Mouse (Mus musculus) kidney, embryonic 15.5 days (tissue): ENCODE measurements around the gene Ick. TPM values are rescaled to one million over a fixed set of nuclear protein-coding genes. Genes with fewer than 3 reads are reported as not detected.

Experiments used
- ATAC-seq: fragments of 200-750 bp; cut with Nextera tagmentation; replicated peaks from 2 replicates; pipeline ENCODE4 v1.8.0; 2017; ENCODE audit warnings: moderate TSS enrichment; ENCODE audit not compliant: low FRiP score
- H3K27ac ChIP-seq: fragments of 300-500 bp; sonication (generic); 2 replicates; pipeline ENCODE4 v1.5.1; 2015; ENCODE audit warnings: mild to moderate bottlenecking, inconsistent platforms
- H3K27me3 ChIP-seq: fragments of 300-500 bp; sonication (generic); 2 replicates; pipeline ENCODE4 v1.6.1; 2015; ENCODE audit warnings: inconsistent platforms
- H3K36me3 ChIP-seq: fragments of 300-500 bp; sonication (generic); 2 replicates; pipeline ENCODE4 v1.6.1; 2015; ENCODE audit warnings: inconsistent platforms
- H3K4me1 ChIP-seq: fragments of 300-500 bp; sonication (generic); 2 replicates; pipeline ENCODE4 v1.6.1; 2015; ENCODE audit warnings: inconsistent platforms
- H3K4me2 ChIP-seq: fragments of 300-500 bp; sonication (generic); 2 replicates; pipeline ENCODE4 v1.6.1; 2015; ENCODE audit warnings: moderate library complexity, mild to moderate bottlenecking, inconsistent platforms
- H3K4me3 ChIP-seq: fragments of 300-500 bp; sonication (generic); replicated peaks from 2 replicates; pipeline ENCODE4 v1.5.1; 2015; ENCODE audit warnings: mild to moderate bottlenecking, inconsistent platforms
- H3K9ac ChIP-seq: fragments of 300-500 bp; sonication (generic); 2 replicates; pipeline ENCODE4 v1.6.1; 2015; ENCODE audit warnings: mild to moderate bottlenecking, inconsistent platforms
- H3K9me3 ChIP-seq: fragments of 300-500 bp; sonication (generic); replicated peaks from 2 replicates; pipeline ENCODE4 v1.6.1; 2016; ENCODE audit warnings: inconsistent platforms
- WGBS: fragments of 180-500 bp; shearing (Covaris S2); methylation state at CpG from one replicate; pipeline ENCODE4 v1.1.7; 2015; ENCODE audit warnings: mixed read lengths; 5-methylcytosine and 5-hydroxymethylcytosine counted together
- polyA plus RNA-seq: library from polyadenylated mRNA; unstranded; fragments of >200 nt; fragmentation: Nextera tagmentation; extraction: Ambion mirVana; gene quantifications from 2 replicates; pipeline ENCODE4 v1.2.1, GENCODE M21; 2015

The Ick gene
- polyA plus RNA-seq, 1 experiment from 2014 or later, result 24.2 TPM

- Histone ChIP-seq H3K4me2 (no peak overlapping the region), H3K4me3 (no peak overlapping the region), H3K9me3 (no peaks in the 10 kb centered on the region), H3K9ac (no peak overlapping the region), H3K4me1 (no peaks in the 10 kb centered on the region), H3K27ac (no peak overlapping the region), H3K36me3 (peaks cover 73% of the 10 kb centered on the region), H3K27me3 (no peaks in the 10 kb centered on the region)
- ATAC-seq, result no peak
- WGBS, result 75% methylated on average over 14 of the region's 14 CpGs
Measured at GRCm38 (mm10) chr9:78085722-78086287, 23.2 kb upstream of the Ick start.

GRCm38 (mm10) chr9:78087751-78088150, 21.2 kb upstream of the Ick start:
- Histone ChIP-seq H3K27me3 (no peaks in the 10 kb centered on the region), H3K36me3 (peaks cover 78% of the 10 kb centered on the region), H3K27ac (no peak overlapping the region), H3K9me3 (no peaks in the 10 kb centered on the region), H3K4me2 (no peak overlapping the region), H3K4me1 (no peaks in the 10 kb centered on the region), H3K4me3 (no peak overlapping the region), H3K9ac (no peak overlapping the region)
- ATAC-seq, result no peak
- WGBS, result 79% methylated on average over 9 of the region's 9 CpGs

GRCm38 (mm10) chr9:78088521-78088920, 20.5 kb upstream of the Ick start:
- H3K4me3 ChIP-seq, result no peak overlapping the region
- H3K27ac ChIP-seq, result no peak overlapping the region
- WGBS, result 80% methylated on average over 4 of the region's 4 CpGs
- H3K36me3 ChIP-seq, result peaks cover 81% of the 10 kb centered on the region
- no peaks in the 10 kb centered on the region for H3K9me3 ChIP-seq
- H3K27me3 ChIP-seq, result no peaks in the 10 kb centered on the region
- H3K4me1 ChIP-seq, result no peaks in the 10 kb centered on the region
- no peak overlapping the region for H3K4me2 ChIP-seq
- no peak for ATAC-seq
- H3K9ac ChIP-seq, result no peak overlapping the region

GRCm38 (mm10) chr9:78088971-78089370, 20.0 kb upstream of the Ick start:
- Histone ChIP-seq H3K36me3 (peaks cover 81% of the 10 kb centered on the region), H3K9ac (no peak overlapping the region), H3K4me3 (no peak overlapping the region), H3K27me3 (no peaks in the 10 kb centered on the region), H3K27ac (no peak overlapping the region), H3K4me2 (no peak overlapping the region), H3K4me1 (no peaks in the 10 kb centered on the region), H3K9me3 (no peaks in the 10 kb centered on the region)
- 81% methylated on average over 7 of the region's 7 CpGs for WGBS
- no peak for ATAC-seq

- Histone ChIP-seq H3K27me3 (no peaks in the 10 kb centered on the region), H3K36me3 (peaks cover 80% of the 10 kb centered on the region), H3K27ac (no peak overlapping the region), H3K4me1 (no peaks in the 10 kb centered on the region), H3K4me3 (no peak overlapping the region), H3K9ac (no peak overlapping the region), H3K9me3 (no peaks in the 10 kb centered on the region), H3K4me2 (no peak overlapping the region)
- WGBS, result 88% methylated on average over 1 of the region's 1 CpGs
- ATAC-seq, result no peak
Measured at GRCm38 (mm10) chr9:78089906-78090305, 19.1 kb upstream of the Ick start.

GRCm38 (mm10) chr9:78090596-78090995, 18.4 kb upstream of the Ick start:
- H3K9ac ChIP-seq, result no peak overlapping the region
- peaks cover 80% of the 10 kb centered on the region for H3K36me3 ChIP-seq
- WGBS, result 88% methylated on average over 3 of the region's 3 CpGs
- ATAC-seq, result no peak
- H3K9me3 ChIP-seq, result no peaks in the 10 kb centered on the region
- H3K4me1 ChIP-seq, result no peaks in the 10 kb centered on the region
- H3K4me2 ChIP-seq, result no peak overlapping the region
- H3K27me3 ChIP-seq, result no peaks in the 10 kb centered on the region
- H3K27ac ChIP-seq, result no peak overlapping the region
- no peak overlapping the region for H3K4me3 ChIP-seq

GRCm38 (mm10) chr9:78095686-78096085, 13.3 kb upstream of the Ick start:
- 94% methylated on average over 12 of the region's 12 CpGs for WGBS
- ATAC-seq, result no peak
- no peak overlapping the region for H3K27ac ChIP-seq
- no peak overlapping the region for H3K4me3 ChIP-seq
- no peaks in the 10 kb centered on the region for H3K4me1 ChIP-seq
- H3K36me3 ChIP-seq, result peaks cover 91% of the 10 kb centered on the region
- H3K4me2 ChIP-seq, result no peak overlapping the region
- H3K9ac ChIP-seq, result no peak overlapping the region
- H3K27me3 ChIP-seq, result no peaks in the 10 kb centered on the region
- no peaks in the 10 kb centered on the region for H3K9me3 ChIP-seq

- Histone ChIP-seq H3K9me3 (no peaks in the 10 kb centered on the region), H3K4me3 (no peak overlapping the region), H3K9ac (no peak overlapping the region), H3K27ac (no peak overlapping the region), H3K27me3 (no peaks in the 10 kb centered on the region), H3K4me2 (no peak overlapping the region), H3K4me1 (no peaks in the 10 kb centered on the region), H3K36me3 (peaks cover 91% of the 10 kb centered on the region)
- 96% methylated on average over 6 of the region's 6 CpGs for WGBS
- ATAC-seq, result no peak
Measured at GRCm38 (mm10) chr9:78096376-78096775, 12.6 kb upstream of the Ick start.

GRCm38 (mm10) chr9:78100956-78101355, 8.0 kb upstream of the Ick start:
- Histone ChIP-seq H3K9ac (no peak overlapping the region), H3K9me3 (no peaks in the 10 kb centered on the region), H3K4me1 (peaks cover 10% of the 10 kb centered on the region; the same call in 1 of the 2 replicates), H3K36me3 (peaks cover 78% of the 10 kb centered on the region), H3K27ac (no peak overlapping the region), H3K27me3 (no peaks in the 10 kb centered on the region), H3K4me2 (no peak overlapping the region), H3K4me3 (no peak overlapping the region)
- no peak for ATAC-seq
- WGBS, result 82% methylated on average over 5 of the region's 5 CpGs

- H3K27ac ChIP-seq, result no peak overlapping the region
- no peaks in the 10 kb centered on the region for H3K27me3 ChIP-seq
- WGBS, result 72% methylated on average over 4 of the region's 4 CpGs
- H3K4me2 ChIP-seq, result no peak overlapping the region
- peaks cover 12% of the 10 kb centered on the region for H3K4me1 ChIP-seq
- no peak overlapping the region for H3K9ac ChIP-seq
- ATAC-seq, result no peak
- peaks cover 74% of the 10 kb centered on the region for H3K36me3 ChIP-seq
- H3K9me3 ChIP-seq, result no peaks in the 10 kb centered on the region
- no peak overlapping the region for H3K4me3 ChIP-seq
Measured at GRCm38 (mm10) chr9:78101431-78101830, 7.6 kb upstream of the Ick start.

GRCm38 (mm10) chr9:78103965-78104560, 4.9 kb upstream of the Ick start:
- Histone ChIP-seq H3K9ac (no peak overlapping the region), H3K9me3 (no peaks in the 10 kb centered on the region), H3K4me3 (no peak overlapping the region), H3K27ac (no peak overlapping the region), H3K4me1 (peaks cover 26% of the 10 kb centered on the region), H3K4me2 (no peak overlapping the region), H3K27me3 (no peaks in the 10 kb centered on the region), H3K36me3 (peaks cover 49% of the 10 kb centered on the region)
- ATAC-seq, result no peak
- WGBS, result 85% methylated on average over 8 of the region's 8 CpGs

- Histone ChIP-seq H3K36me3 (peaks cover 42% of the 10 kb centered on the region), H3K4me2 (no peak overlapping the region), H3K4me1 (peaks cover 34% of the 10 kb centered on the region), H3K27ac (no peak overlapping the region), H3K4me3 (no peak overlapping the region), H3K9ac (no peak overlapping the region), H3K9me3 (no peaks in the 10 kb centered on the region), H3K27me3 (no peaks in the 10 kb centered on the region)
- ATAC-seq, result no peak
- WGBS, result 59% methylated on average over 6 of the region's 6 CpGs
Measured at GRCm38 (mm10) chr9:78104973-78105372, 4.0 kb upstream of the Ick start.

- no peak for ATAC-seq
- 0 out of 2 replicates have a peak overlapping the region, but pooled peaks have one; percentile 4 for H3K4me2 ChIP-seq
Measured at GRCm38 (mm10) chr9:78105501-78105932, 3.5 kb upstream of the Ick start.

More at GRCm38 (mm10) chr9:78105501-78105932, 3.5 kb upstream of the Ick start:
- H3K27ac ChIP-seq, result no peak overlapping the region
- no peaks in the 10 kb centered on the region for H3K9me3 ChIP-seq
- 72% methylated on average over 6 of the region's 6 CpGs for WGBS
- H3K9ac ChIP-seq, result no peak overlapping the region
- no peaks in the 10 kb centered on the region for H3K27me3 ChIP-seq
- H3K4me1 ChIP-seq, result peaks cover 35% of the 10 kb centered on the region
- no peak overlapping the region for H3K4me3 ChIP-seq
- H3K36me3 ChIP-seq, result peaks cover 36% of the 10 kb centered on the region
